Mouse (Mus musculus): ENCODE measurements around the gene Il12rb1.

Il12rb1 gene

DNA sequence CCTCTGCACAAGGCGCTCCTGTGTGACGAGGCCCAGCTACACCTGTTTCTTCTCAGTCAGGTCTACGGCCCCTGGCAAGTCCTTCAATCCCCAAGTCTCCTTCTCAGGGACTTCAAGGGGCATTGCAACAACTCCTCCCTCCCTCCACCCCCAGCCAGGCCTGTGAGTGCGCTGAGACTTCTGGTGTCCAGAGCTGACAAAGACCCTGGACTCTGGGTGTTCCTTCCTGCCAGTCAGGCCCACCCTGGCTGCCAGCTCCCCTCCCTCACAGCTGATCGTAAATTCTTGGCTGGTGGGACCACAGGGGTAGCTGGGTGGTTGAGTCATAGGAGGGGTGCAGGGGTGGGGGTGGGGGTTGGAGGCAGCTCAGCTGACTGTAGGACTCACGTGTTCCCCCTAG lies 43.6 kb downstream of the Il12rb1 start:
- no peak for DNase-seq (ENCODE audit: low spot score)

DNA sequence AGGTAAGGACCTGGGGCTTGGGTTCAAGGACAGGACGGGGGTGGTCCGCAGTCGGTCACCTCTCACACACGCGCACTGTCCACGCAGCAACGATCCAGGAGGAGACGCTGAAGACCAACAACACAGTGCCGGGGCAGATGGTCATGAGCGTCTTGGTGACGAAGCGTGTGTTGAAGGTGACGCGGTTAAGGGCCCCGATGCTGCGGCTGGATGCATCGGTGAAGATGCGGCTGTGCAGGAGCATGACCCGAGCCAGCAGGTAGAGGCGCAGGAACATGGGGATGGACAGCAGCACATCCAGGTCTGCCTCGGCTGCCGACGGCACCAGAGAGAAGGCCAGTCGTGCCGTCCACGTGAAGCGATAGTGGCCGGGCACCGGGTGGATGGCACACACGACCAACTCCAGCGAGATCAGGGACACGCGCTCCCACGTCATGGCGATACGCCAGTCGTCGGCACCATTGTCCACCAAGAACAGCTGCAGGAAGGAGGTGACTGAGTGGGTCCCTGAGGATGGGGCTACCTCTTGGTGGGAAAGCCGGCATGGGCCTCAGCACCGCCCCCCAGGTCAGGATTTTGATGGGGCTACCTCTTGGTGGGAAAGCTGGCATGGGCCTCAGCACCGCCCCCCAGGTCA lies 44.5 kb downstream of the Il12rb1 start:
- no peak for DNase-seq (ENCODE audit: low spot score)

DNA sequence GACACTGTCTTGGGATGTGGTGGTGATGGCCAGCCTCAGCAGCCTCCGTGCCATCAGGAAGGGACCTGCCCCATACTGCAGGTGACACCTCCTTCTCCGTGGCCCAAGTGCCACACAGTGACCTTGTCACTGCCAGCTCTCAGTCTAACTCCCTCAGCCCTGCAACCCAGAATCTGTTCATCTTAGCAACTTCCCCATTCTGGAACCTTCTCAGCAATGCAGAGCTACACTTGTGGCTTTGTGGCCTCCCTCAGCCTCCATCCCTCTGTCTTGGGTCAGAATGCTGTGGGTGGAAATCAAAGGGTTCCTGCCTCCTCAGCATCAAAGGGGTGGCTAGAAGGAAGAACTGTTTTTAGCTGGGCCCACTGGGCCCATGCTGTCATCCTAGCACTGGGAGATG lies 45.6 kb downstream of the Il12rb1 start:
- no peak for DNase-seq (ENCODE audit: low spot score)

DNA sequence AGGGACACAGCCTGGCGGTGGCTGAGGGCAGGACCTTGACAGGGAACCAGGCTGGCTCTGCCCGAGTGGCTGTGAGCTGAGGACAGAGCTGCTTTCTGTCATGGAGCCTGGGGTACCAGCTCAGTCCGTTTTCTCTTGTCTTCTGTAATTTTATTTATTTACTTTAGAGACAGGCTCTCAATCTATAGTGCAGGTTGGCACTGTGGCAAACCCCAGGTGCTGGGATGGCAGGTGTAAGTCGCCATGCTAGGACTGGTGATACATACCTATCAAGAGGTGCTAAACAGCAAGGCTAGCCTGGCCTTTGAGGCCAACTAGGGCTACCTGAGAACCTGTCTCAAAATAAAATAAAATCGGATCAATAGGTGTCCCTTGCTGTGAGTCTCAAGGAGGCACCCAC lies 47.8 kb downstream of the Il12rb1 start:
- no peak for DNase-seq (ENCODE audit: low spot score)

DNA sequence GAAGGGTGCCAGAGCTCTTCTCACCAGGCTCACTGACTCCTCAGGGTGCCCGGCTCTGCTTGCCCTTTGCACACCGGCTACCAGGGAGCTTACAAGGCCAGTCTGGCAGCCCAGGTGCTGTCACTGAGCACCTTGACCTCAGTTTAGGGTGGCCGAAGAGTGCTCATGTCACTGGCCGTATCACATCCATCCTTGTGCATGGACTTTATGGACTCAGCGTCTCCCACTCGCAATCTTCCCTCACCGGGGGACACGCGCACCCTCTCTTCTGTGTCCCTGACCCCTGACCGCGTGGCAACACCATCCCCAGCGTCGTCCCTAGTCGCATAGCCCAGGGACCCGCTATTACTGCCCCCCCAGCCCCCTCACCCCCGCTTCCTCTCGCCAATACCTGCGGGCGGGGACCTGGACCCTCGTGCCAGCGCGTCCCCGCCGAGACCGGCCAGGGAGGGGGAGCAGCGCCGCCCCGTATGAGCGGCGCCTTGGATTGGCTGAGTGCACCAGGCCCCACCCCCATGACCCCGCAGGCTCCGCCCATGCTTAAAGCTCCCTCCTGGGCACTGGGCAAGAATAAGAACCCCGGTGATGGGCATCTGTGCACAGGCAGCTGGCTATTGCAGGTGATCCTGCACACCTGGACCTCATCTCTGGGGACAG lies 48.4 kb downstream of the Il12rb1 start:
- peak; percentile 70 for DNase-seq (ENCODE audit: low spot score)

DNA sequence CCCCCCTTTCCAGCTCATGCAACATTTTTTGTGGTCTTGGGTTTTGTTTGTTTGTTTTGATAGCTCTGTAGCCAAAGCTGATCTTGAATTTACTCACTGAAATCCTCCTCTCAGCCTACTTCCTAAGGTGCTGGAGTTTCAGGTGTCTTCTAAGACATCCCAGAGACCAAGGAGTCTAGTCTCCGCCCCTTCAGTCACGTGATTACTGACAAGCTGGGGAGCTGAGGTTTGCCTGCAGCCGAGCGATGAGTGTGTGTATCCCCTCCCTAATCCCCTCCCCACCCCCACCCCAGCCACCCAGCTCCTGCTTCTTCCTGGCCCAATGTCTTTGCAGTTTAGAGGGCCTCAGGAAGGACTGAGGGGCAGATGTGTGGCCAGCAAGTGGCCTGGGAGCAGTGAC lies 49.3 kb downstream of the Il12rb1 start:
- no peak for DNase-seq (ENCODE audit: low spot score)

DNA sequence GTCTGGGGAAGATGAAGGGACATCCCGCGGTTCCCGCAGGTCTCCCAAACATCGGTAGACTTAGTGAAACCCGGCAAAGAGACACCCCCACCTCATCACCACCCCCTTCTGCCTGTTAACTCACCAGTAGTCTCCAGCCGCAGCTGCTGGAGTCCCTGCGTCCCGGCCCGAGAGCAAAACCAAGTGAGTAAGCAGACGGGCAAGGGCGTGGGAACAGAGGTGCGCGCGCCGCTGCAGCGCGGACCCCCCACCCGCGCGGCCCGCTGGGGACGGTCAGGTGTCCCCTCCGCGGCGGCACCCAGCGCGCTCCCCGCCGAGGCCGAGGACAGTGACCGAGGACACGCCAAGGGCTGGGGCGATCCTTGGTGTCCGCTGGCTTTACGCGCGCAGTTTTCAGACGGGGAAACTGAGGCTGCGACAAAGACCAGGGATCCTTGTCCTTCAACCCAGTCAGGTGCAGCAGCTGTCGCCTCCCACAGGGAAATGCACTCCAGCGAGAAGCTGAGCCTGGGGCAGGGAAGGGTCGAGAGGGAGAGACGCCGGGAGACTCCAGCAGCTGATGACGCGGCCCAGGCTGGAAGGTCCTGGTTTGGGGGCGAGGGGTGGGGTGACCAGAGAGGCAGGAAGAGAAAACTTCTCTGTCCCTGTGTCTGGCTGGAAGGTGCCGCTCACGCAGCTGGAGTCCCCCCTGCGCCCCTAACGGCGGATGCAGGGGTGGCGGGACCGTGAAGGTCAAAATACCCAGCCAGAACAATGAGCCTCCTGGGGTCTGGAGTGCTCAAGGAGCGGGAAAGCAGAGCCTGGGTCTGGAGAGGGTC lies 54.8 kb downstream of the Il12rb1 start, which contains the start of gene Kcnn1:
Gene Kcnn1 (minus strand): TSS at position 435 of the 818 bp plus-strand sequence.
- DNase-seq (ENCODE audit: low spot score): no peak

DNA sequence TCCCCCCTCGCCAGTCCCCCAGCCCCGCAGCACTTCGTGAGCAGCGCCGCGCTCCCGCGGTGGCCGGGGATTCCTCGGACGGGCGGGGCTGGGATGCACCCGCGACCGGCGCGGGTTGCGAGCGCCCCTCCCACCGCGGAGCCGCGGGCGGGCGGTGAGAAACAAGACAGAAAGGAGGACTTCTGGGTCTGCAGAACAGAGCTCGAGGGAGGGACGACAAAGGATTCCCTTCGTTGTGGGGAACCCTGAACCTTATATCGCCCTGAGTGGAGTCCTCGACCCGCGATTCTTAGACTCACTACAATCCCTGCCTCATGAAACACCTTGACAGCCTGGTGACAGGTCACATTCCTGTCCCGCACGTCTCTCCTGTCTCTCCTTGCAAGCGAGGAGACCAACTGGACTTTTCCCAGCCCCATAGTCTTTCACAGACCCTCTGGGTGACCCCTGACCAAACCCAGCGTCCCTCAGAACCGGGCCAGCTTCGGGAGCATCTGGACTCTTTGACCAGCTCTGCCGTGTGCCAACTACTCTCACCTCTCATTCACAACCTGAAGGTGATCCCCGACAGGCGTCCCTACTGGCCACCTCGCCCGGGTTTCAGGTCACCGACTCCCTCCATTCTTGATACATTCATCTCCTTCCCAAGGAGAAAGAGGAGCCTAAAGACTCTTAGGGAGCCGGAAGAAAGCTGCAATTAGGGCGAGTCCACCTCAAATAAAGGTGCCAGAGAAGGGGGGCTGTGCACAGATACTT lies 55.9 kb downstream of the Il12rb1 start:
- DNase-seq (ENCODE audit: low spot score): no peak

DNA sequence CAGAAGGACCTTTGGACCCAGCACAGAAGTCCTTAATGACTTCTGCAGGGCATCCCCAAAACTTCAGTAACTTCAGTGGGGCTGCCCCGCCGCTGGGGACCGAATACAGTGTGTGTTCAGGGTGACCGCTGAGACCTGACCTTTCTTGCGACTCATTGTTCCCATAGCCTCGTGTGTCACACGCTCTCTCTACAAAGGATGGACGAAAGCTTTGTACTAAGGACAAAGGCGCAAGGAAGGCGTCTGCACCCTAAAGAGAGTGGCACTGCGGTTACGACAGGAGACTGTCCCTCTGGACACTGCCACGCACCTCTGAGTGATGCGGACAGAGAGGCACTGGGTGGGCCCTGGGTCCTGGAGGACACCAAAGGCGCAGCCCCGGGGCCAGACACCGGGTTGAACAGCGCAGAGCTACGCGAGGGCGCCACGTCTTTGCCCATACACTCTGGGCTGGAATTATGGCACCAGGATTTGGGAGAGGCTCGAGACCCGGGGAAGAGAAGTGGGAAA lies 56.5 kb downstream of the Il12rb1 start:
- no peak for DNase-seq (ENCODE audit: low spot score)

DNA sequence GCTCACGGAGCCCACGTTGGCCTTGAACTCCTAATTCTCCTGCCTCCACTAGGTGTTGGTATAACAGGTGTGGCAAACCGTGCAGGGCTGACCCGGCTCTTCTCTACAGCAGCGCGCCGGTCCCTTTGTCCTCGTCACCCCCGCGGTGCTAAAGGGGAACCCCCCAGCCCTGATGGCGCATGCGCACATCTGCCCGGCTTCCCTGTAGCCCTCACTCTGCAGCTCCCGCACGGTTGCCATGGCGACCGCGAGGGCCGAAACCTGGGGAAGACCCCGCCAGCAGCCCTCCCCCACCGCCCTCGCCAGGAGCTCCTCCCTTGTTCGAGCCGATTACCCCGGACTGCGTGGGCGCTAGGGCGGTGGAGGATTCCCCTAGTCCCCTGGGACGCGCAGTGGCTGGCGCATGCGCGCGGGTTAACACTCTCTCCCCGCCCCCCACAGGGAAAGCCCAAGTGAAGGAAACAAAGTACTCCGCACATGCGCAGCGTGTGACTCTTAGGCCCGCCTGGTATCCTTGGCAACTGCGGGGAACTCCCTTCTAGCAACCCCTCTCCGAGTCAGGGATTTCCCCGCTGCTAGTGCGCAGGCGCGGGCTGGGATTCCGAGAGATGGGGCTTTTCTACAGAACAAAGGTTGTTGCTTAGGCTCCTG lies 57.2 kb downstream of the Il12rb1 start:
- DNase-seq (ENCODE audit: low spot score): peak; percentile 99

DNA sequence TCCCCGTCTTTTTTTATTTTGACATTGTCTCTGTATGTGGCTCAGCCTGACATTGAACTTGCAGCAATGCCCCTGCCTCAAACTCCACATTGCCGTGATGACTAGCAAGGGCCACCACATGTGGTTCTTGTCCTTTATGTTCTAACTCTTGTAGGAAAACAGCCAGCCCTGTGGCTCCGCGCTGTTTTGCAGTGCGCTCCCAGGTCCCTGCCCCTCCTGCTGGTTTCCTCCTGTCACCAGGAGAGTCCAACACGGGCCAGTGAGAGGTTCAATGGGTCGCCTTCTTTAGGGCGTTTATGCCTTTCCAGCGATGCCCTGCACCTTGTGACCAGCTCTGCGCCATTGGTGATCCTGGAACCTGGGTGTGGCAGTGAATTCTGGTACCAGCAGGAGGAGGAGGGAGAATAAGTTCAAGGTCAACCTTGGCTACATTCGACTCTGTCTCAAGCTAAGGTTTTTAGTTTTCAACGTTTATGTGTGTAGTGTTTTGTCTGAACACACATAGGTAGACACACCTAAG lies 57.8 kb downstream of the Il12rb1 start:
- no peak for DNase-seq (ENCODE audit: low spot score)

DNA sequence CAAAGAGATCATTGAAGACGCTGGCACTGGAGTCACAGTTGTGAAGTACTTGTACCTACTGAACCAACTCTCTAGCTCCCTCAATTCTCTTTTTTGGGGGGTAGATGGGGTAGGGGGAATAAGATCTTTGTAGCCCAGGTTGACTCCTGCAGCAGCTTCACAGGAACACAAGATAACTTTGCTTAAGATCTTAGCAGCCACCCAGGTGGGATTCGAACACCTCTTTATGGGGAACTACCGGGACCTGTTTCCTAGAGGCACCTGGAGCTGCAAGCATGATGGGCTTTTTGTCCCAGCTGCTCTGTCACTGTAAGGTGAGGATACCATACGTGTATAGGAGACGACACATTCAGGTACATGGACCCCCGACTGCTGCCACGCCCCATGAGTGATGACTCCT lies 58.3 kb downstream of the Il12rb1 start:
- no peak for DNase-seq (ENCODE audit: low spot score)

DNA sequence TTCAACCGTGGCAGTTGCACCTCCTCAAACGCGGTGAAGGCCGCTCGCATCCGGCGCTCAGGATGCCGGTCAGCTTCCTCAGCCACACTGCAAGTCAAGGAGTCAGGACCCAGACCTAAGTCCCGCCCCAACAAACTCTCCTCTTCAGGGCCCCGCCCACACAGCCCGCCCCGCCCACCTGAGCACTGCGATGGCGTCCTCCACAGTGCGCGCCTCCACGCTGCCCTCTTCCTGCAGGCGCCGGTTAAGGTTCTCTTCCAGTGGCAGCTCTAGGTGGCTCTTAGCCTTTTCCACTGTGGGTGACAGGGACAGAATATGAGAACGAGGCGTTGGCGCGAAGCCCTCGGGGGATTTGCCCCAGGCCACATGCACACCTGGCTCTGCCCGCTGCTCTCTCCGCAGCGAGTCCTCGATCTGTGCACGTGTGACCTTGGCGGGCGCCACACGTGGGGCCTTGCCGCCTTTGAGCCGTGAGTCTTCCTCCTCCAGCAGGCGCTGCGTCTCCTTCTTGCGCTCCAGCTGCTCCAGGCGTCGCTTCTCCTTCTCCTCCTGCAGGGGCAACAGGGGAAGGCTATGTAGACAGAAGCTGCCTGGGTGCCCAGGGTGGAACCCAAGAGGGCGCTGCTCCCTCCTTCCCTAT lies 60.4 kb downstream of the Il12rb1 start:
- DNase-seq (ENCODE audit: low spot score): peak; percentile 57

DNA sequence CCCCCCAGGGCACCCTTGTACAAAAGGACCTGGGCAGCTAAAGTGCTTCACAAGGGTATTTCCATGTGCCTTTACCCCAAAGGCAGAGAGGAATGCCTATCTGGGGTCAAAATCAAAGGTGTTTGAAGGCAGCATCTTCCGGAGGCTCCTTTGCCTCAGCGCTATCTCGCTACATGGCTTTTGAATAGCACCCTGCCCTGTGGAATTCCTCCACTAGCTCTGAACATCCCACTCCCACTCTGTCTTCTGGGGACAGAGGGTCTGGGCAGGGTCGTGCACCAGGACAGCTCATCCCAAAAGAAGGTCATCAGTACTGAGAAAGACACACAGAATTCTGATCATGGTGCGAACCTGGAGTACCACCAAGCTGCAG lies 60.9 kb downstream of the Il12rb1 start:
- DNase-seq (ENCODE audit: low spot score): no peak

DNA sequence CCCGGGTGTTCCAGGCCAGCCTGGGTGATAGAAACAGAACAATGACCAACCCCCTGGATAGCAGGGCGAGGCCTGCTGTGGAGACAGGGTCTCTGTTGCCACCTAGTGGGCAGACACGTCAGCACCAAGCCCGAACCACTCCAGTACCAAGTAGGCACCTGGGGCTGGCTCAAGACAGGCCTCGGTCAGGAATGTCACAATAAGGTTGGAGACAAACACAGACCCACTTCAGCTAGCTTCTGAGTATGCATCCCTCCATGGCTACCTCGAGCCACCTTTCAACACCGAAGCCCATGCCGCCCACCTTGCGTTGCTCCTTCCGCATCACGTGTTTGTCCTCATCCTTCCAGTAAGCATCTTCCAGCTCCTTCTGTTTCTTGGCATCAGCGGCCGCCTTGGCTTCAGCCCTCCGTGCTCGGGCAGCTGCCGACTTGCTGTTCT lies 61.4 kb downstream of the Il12rb1 start:
- DNase-seq (ENCODE audit: low spot score): peak; percentile 82

Data from urinary bladder, postnatal 14 days (tissue).